Mouse (Mus musculus): ENCODE data around the gene Pknox1. TPM values are rescaled to one million over a fixed set of nuclear protein-coding genes. Genes with fewer than 3 reads are reported as not detected.

Gene Pknox1
- polyA plus RNA-seq (2014; fragmentation: Nextera tagmentation; extraction: Ambion mirVana) = 29.0 and 36.1 TPM in 2 replicates

- peak within 1 kb of the TSS; percentile 73 for H3K4me2 ChIP-seq (replicated peaks; ENCODE audit: low read depth, low read length)
- H3K27me3 ChIP-seq (ENCODE audit: control insufficient read depth, insufficient read depth, low read length) = no peaks in the 10 kb centered on the region
- H3K9ac ChIP-seq (ENCODE audit: low read depth, low read length) = peak within 1 kb of the TSS; percentile 88
- H3K9me3 ChIP-seq (ENCODE audit: control insufficient read depth, low read length) = no peaks in the 10 kb centered on the region
- H3K27ac ChIP-seq (ENCODE audit: low read depth, low read length) = peak within 1 kb of the TSS; percentile 98
- ATAC-seq (ENCODE audit: low FRiP score) (peak; percentile 94), DNase-seq (ENCODE audit: low spot score) (peak; percentile 100)
- H3K4me3 ChIP-seq (ENCODE audit: low read depth, low read length) = peak within 1 kb of the TSS; percentile 83
- H3K4me1 ChIP-seq (replicated peaks; ENCODE audit: control insufficient read depth, insufficient read depth, low read length) = peaks cover 5% of the 10 kb centered on the region
- no peaks in the 10 kb centered on the region for H3K36me3 ChIP-seq (ENCODE audit: control insufficient read depth, insufficient read depth, low read length)
- WGBS = 0% methylated on average over 49 of the region's 72 CpGs
Observed at GRCm38 (mm10) chr17:31564015-31564857, at the start of gene Pknox1. TSS of gene Pknox1 (plus strand) at chr17:31564734.

- ATAC-seq (ENCODE audit: low FRiP score) = peak; percentile 61
- DNase-seq (ENCODE audit: low spot score) = no peak
- Histone ChIP-seq H3K27me3 (ENCODE audit: control insufficient read depth, insufficient read depth, low read length) (no peaks in the 10 kb centered on the region), H3K4me1 (replicated peaks; ENCODE audit: control insufficient read depth, insufficient read depth, low read length) (no peaks in the 10 kb centered on the region; the same call in 1 of the 2 replicates), H3K9me3 (ENCODE audit: control insufficient read depth, low read length) (no peaks in the 10 kb centered on the region), H3K4me2 (replicated peaks; ENCODE audit: low read depth, low read length) (peak overlapping the region; percentile 64), H3K27ac (ENCODE audit: low read depth, low read length) (0 out of 2 replicates have a peak overlapping the region, but pooled peaks have one; percentile 24), H3K36me3 (ENCODE audit: control insufficient read depth, insufficient read depth, low read length) (no peaks in the 10 kb centered on the region), H3K9ac (ENCODE audit: low read depth, low read length) (no peak overlapping the region), H3K4me3 (ENCODE audit: low read depth, low read length) (peak overlapping the region; percentile 71)
- 3% methylated on average over 7 of the region's 7 CpGs for WGBS
Observed at GRCm38 (mm10) chr17:31519344-31519945, 45.1 kb upstream of the Pknox1 start.

GRCm38 (mm10) chr17:31519946-31520838 lies 44.3 kb upstream of the Pknox1 start, which contains the start of the genes Wdr4 and Ndufv3:
TSS of gene Wdr4 (minus strand) at chr17:31519980.
TSS of gene Ndufv3 (plus strand) at chr17:31520115.
- Histone ChIP-seq H3K27me3 (ENCODE audit: control insufficient read depth, insufficient read depth, low read length) (no peaks in the 10 kb centered on the region), H3K36me3 (ENCODE audit: control insufficient read depth, insufficient read depth, low read length) (no peaks in the 10 kb centered on the region), H3K4me1 (replicated peaks; ENCODE audit: control insufficient read depth, insufficient read depth, low read length) (no peaks in the 10 kb centered on the region; the same call in 1 of the 2 replicates), H3K4me3 (ENCODE audit: low read depth, low read length) (peak within 1 kb of the TSS; percentile 71), H3K9me3 (ENCODE audit: control insufficient read depth, low read length) (no peaks in the 10 kb centered on the region), H3K4me2 (replicated peaks; ENCODE audit: low read depth, low read length) (peak within 1 kb of the TSS; percentile 64), H3K27ac (ENCODE audit: low read depth, low read length) (0 out of 2 replicates have a peak within 1 kb of the TSS, but pooled peaks have one; percentile 24), H3K9ac (ENCODE audit: low read depth, low read length) (peak within 1 kb of the TSS; percentile 67)
- ATAC-seq (ENCODE audit: low FRiP score) (peak; percentile 95), DNase-seq (ENCODE audit: low spot score) (peak; percentile 100)
- WGBS = under 1% methylated on average over 45 of the region's 45 CpGs

GRCm38 (mm10) chr17:31520895-31521294 lies 43.6 kb upstream of the Pknox1 start:
- 17% methylated on average over 3 of the region's 3 CpGs for WGBS
- Histone ChIP-seq H3K27me3 (ENCODE audit: control insufficient read depth, insufficient read depth, low read length) (no peaks in the 10 kb centered on the region), H3K36me3 (ENCODE audit: control insufficient read depth, insufficient read depth, low read length) (no peaks in the 10 kb centered on the region), H3K4me3 (ENCODE audit: low read depth, low read length) (peak overlapping the region; percentile 71), H3K9ac (ENCODE audit: low read depth, low read length) (peak overlapping the region; percentile 67; the same call in 1 of the 2 replicates), H3K9me3 (ENCODE audit: control insufficient read depth, low read length) (no peaks in the 10 kb centered on the region), H3K27ac (ENCODE audit: low read depth, low read length) (no peak overlapping the region), H3K4me1 (replicated peaks; ENCODE audit: control insufficient read depth, insufficient read depth, low read length) (no peaks in the 10 kb centered on the region; the same call in 1 of the 2 replicates), H3K4me2 (replicated peaks; ENCODE audit: low read depth, low read length) (peak overlapping the region; percentile 64)
- ATAC-seq (ENCODE audit: low FRiP score) (no peak), DNase-seq (ENCODE audit: low spot score) (no peak)

- 90% methylated on average over 6 of the region's 6 CpGs for WGBS
- no peak overlapping the region for H3K9ac ChIP-seq (ENCODE audit: low read depth, low read length)
- no peak overlapping the region for H3K4me3 ChIP-seq (ENCODE audit: low read depth, low read length)
- H3K9me3 ChIP-seq (ENCODE audit: control insufficient read depth, low read length) = no peaks in the 10 kb centered on the region
- no peaks in the 10 kb centered on the region; the same call in 1 of the 2 replicates for H3K4me1 ChIP-seq (replicated peaks; ENCODE audit: control insufficient read depth, insufficient read depth, low read length)
- DNase-seq (ENCODE audit: low spot score) (no peak), ATAC-seq (ENCODE audit: low FRiP score) (no peak)
- no peak overlapping the region for H3K4me2 ChIP-seq (replicated peaks; ENCODE audit: low read depth, low read length)
- H3K27ac ChIP-seq (ENCODE audit: low read depth, low read length) = no peak overlapping the region
- no peaks in the 10 kb centered on the region for H3K36me3 ChIP-seq (ENCODE audit: control insufficient read depth, insufficient read depth, low read length)
- H3K27me3 ChIP-seq (ENCODE audit: control insufficient read depth, insufficient read depth, low read length) = no peaks in the 10 kb centered on the region
Observed at GRCm38 (mm10) chr17:31521948-31522347, 42.6 kb upstream of the Pknox1 start.

GRCm38 (mm10) chr17:31525114-31525513 lies 39.4 kb upstream of the Pknox1 start:
- Histone ChIP-seq H3K9me3 (ENCODE audit: control insufficient read depth, low read length) (no peaks in the 10 kb centered on the region), H3K4me2 (replicated peaks; ENCODE audit: low read depth, low read length) (no peak overlapping the region), H3K4me1 (replicated peaks; ENCODE audit: control insufficient read depth, insufficient read depth, low read length) (no peaks in the 10 kb centered on the region; the same call in 1 of the 2 replicates), H3K36me3 (ENCODE audit: control insufficient read depth, insufficient read depth, low read length) (0 out of 2 replicates have a peak, but pooled peaks cover 6% of the 10 kb centered on the region), H3K4me3 (ENCODE audit: low read depth, low read length) (no peak overlapping the region), H3K9ac (ENCODE audit: low read depth, low read length) (no peak overlapping the region), H3K27ac (ENCODE audit: low read depth, low read length) (no peak overlapping the region), H3K27me3 (ENCODE audit: control insufficient read depth, insufficient read depth, low read length) (no peaks in the 10 kb centered on the region)
- 96% methylated on average over 4 of the region's 4 CpGs for WGBS
- ATAC-seq (ENCODE audit: low FRiP score) (no peak), DNase-seq (ENCODE audit: low spot score) (no peak)

GRCm38 (mm10) chr17:31525816-31526215 lies 38.7 kb upstream of the Pknox1 start:
- H3K27me3 ChIP-seq (ENCODE audit: control insufficient read depth, insufficient read depth, low read length) = no peaks in the 10 kb centered on the region
- no peak overlapping the region for H3K9ac ChIP-seq (ENCODE audit: low read depth, low read length)
- DNase-seq (ENCODE audit: low spot score) (no peak), ATAC-seq (ENCODE audit: low FRiP score) (no peak)
- no peaks in the 10 kb centered on the region for H3K9me3 ChIP-seq (ENCODE audit: control insufficient read depth, low read length)
- no peak overlapping the region for H3K27ac ChIP-seq (ENCODE audit: low read depth, low read length)
- no peaks in the 10 kb centered on the region; the same call in 1 of the 2 replicates for H3K4me1 ChIP-seq (replicated peaks; ENCODE audit: control insufficient read depth, insufficient read depth, low read length)
- 100% methylated on average over 3 of the region's 3 CpGs for WGBS
- no peak overlapping the region for H3K4me2 ChIP-seq (replicated peaks; ENCODE audit: low read depth, low read length)
- H3K36me3 ChIP-seq (ENCODE audit: control insufficient read depth, insufficient read depth, low read length) = 0 out of 2 replicates have a peak, but pooled peaks cover 6% of the 10 kb centered on the region
- no peak overlapping the region for H3K4me3 ChIP-seq (ENCODE audit: low read depth, low read length)

- Histone ChIP-seq H3K36me3 (ENCODE audit: control insufficient read depth, insufficient read depth, low read length) (0 out of 2 replicates have a peak, but pooled peaks cover 6% of the 10 kb centered on the region), H3K27me3 (ENCODE audit: control insufficient read depth, insufficient read depth, low read length) (no peaks in the 10 kb centered on the region), H3K4me3 (ENCODE audit: low read depth, low read length) (no peak overlapping the region), H3K9me3 (ENCODE audit: control insufficient read depth, low read length) (no peaks in the 10 kb centered on the region), H3K9ac (ENCODE audit: low read depth, low read length) (no peak overlapping the region), H3K27ac (ENCODE audit: low read depth, low read length) (no peak overlapping the region), H3K4me1 (replicated peaks; ENCODE audit: control insufficient read depth, insufficient read depth, low read length) (no peaks in the 10 kb centered on the region), H3K4me2 (replicated peaks; ENCODE audit: low read depth, low read length) (no peak overlapping the region)
- 28% methylated on average over 15 of the region's 15 CpGs for WGBS
- peak; percentile 69 for DNase-seq (ENCODE audit: low spot score)
- ATAC-seq (ENCODE audit: low FRiP score) = no peak
Observed at GRCm38 (mm10) chr17:31529314-31529713, 35.2 kb upstream of the Pknox1 start.

Measured in hindbrain, embryonic 11.5 days (tissue).